Mouse (Mus musculus): ENCODE measurements at regions not wholly inside any gene's neighbourhood (a gene's known extent, or its start where the extent isn't known, plus 50 kb on each side); places are given as distances from the start of the nearest gene placed in this dataset.

DNA sequence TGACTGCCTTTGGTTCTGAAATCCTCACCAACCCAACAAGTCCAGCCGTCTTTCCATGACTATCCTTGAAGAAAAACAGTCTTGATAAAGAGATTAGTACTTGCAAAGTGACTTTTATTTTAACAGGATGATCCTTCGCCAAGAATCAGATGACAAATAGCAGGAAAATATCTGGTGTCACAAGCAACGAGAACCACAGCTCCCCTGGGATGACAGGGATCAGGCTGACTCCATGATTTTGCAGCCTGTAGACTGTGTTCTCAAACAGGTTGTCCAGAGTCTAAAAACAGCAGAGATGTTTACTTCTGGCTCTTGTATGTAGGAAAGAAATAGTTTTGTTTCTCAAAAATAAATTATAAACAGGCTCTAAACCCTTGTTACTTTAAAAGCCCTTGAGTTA, 63.3 kb downstream of the Tmem18 start:
- no peak for DNase-seq (ENCODE audit: extremely low spot score, low read depth, low spot score)

DNA sequence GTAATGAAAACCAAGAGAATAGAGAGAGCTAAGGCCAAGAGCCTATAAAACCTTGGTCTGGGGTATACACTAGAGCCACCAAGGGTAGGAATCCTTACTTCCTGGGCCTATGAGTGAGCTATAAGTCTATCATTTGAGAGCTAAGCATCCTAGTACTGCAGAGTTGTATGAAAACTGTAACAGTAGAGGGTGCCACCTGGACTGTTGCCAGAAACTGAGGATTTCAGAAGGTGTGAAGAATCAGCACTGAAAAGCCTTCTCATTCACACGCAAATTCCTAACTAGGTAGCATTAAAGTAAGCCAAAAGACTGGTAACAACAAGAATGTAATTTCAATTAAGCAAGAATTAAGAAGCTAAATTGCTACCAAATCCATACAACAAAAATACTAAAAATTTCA, 67.3 kb downstream of the Tmem18 start:
- no peak for DNase-seq (ENCODE audit: extremely low spot score, low read depth, low spot score)

DNA sequence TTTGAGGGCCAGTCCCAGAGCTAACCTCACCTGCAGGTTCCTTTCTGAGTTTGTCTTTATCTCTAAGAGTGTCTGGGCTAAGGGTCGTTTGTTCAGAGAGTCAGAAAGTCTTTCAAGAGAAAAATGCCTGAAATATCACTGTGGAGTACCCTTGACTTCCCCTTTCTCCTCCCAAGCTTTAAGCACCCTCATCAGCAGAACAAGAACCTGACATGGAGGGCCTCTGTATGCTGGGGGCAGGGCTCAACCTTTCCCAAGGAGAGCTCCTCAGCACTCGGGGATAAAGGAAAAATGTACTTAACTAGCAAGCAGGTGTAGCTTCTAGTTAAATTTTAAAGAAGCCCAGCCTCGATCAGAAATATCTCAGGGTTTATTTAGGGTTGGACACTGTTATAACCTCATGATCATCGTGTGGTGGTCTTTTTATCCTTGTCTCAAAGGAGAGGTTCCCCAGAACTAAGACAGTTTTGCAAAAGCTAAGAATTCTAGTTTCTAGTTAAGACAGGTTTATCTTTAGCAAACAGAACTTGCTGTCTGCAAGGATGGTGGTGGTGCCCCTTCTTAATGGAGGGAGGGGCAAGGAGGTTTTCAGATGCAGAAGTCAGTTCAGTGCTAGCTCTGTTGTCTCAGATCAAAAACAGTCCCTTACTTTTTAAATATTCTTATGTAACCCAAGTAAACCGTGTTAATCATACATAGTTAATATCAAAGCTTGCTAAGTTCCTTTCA, 70.3 kb downstream of the Tmem18 start:
- no peak for DNase-seq (ENCODE audit: extremely low spot score, low read depth, low spot score)

DNA sequence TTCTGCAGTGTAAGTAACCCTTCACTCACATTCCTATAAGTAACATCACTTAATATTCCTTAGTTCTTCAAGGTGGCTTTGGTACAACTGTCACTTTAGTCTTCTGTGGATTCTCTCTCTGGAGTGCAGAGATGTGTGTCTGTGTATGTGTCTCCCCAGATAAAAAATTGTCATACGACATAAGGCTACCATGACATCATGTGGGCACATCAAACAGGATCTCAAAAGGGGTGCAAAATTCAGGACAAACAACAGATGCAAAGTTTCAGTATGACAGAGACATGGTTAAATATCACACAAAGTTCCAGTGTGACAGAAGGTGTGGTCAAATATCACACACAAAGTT, 70.8 kb downstream of the Tmem18 start:
- no peak for DNase-seq (ENCODE audit: extremely low spot score, low read depth, low spot score)

DNA sequence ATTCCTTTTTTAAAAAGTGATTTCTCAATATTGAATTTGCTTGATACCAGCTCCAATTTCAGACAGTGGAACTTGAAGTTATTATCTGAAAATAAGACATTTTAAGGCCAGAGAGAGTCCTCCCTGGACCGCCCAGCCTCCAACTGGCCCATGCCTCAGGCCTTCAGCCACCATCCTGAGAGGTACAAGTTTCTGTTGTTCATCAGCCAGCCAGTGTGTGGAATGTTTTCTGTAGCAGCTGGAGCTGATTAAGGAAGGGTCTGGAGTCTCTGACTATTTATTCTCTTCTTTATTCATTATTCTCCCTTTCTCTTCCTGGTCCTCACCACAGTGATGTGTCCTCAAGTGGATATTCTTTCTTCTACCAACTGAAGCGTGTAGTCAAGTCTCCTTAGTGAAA, 94.6 kb downstream of the Tmem18 start:
- DNase-seq (ENCODE audit: extremely low spot score, low read depth, low spot score): peak; percentile 18

DNA sequence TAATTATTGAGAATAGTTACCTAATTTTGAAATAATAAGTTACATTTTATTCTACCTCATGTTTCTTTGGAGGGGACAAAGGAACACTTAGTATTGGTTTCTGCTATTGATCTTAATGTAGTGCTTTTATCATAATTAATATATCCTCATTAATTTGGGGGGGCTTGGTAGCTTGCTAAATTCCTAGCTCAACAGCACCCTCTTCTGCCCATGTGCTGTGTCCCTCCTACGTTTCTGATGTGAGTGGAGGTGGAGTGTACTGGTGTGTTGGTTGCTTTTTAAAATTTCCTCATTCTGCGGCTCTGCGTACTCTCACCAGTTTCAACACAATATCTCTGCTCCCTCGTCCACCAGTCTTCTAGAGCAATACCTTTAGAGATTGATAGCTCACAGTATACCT, 105.8 kb downstream of the Tmem18 start:
- no peak for DNase-seq (ENCODE audit: extremely low spot score, low read depth, low spot score)

DNA sequence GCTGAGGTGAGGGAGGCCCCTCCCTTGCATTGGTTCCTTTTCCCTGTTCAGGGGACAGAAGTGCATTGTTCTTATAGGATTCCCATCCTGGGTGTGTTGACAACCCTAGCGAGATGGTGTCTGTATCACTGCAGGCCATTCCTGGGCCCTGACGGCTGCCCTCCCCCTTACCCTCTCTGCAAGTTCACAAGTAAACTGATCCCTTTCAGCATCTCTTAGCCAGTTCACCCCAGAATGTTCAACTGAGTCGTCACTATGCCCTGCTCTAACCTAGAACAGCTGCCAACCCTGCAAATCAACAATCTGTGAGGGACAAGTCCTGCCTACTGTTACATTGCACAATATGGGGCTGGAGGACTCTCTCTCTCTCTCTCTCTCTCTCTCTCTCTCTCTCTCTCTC, 109.3 kb downstream of the Tmem18 start:
- DNase-seq (ENCODE audit: extremely low spot score, low read depth, low spot score): no peak

DNA sequence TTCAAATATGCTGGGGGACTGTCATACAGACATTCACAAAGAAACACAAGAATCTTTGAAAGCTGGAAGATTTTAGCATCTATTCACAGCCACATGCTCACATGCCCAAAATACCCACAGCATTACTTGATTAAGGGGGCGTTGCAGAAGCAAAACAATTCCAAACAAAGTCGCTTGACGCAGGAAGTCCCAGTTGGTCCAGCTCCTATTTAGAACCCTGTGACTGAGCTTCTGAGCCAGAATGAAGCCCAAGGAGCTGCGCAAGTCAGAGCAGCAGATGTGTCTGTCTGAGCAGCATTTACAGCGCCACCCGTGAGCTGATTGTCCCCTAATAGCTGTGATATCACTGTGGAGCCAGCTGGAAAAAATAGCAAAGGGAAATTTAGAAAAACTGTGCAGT, 114.0 kb downstream of the Tmem18 start:
- no peak for DNase-seq (ENCODE audit: extremely low spot score, low read depth, low spot score)

DNA sequence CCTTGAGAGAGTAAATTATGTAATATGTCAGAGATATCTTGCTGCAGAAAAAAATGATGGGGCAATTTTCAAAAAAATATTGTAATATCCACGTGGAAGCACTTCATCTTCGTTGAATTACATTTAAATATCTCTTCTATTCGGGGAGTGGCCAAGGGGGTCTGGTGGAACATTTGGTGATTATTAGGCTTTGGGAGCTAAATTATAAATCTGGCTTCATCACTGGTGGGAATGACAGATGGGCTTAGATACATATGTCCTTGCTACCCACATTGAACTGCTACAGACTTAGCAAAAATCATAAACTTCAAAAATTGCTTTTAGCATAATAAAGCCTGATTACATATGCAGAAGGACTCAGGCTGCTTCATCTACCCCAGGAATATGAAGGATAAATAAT, 119.5 kb downstream of the Tmem18 start:
- no peak for DNase-seq (ENCODE audit: extremely low spot score, low read depth, low spot score)

DNA sequence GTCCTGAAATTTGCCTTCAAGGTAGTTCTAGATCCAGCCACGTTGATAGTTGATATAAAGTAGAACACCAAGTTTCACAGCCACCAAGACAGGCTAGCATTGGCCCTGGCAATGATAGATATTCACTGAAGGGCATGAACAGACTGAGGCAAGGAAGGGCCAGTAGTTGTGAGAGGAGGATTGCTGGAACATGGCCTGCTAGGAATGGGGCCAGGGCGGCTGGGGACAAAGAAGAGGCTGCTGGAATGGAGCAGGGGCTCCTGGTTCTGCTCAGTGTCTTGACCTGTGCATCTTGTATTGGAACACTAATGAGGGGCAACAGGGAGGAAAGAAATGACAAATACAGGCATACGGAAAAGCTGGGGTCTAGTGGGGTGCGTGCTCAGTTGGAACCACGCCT, 123.0 kb downstream of the Tmem18 start:
- no peak for DNase-seq (ENCODE audit: extremely low spot score, low read depth, low spot score)

DNA sequence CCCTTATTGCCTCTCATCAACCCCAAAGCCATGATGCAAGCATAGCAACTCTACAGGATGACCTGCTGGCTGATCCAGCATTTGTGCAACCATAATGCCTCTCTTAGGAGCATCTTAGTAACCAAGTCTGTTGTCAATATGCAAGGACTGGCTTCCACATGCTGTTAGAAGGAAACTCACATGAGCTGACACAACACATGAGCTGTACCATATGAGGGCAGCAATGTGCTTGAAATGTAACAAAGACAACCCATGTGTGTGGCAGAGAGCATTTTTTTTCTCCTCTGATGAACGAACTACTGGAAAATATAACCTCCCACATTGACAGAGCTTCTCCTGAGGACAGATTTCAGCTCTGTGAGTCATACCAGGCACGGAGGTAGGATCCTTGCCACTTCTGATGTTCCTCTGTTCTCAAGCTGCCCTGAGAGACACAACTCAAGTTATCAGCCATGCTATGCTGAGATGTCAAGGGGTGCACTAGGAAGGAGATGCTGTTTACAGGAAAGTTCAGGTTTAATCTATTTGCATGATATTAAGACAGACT, 124.5 kb downstream of the Tmem18 start:
- DNase-seq (ENCODE audit: extremely low spot score, low read depth, low spot score): no peak

DNA sequence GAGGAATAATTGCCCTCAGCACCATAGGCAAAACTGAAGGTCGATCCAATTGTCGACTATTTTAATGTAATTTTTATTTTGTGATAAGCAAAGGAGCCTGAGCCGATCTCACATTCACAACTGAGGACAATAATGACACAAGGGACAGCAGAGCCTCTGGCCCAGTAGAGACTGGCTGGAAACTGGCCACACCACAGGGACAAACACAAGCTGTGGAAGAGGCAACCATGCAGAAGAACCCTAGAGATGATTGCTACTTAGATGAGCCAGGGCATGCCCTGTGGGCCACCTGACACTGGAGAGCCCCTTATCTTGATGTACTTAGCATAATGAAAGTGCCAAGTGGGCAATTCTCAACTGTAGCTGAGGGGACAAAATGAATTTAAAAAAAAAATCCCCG, 126.3 kb downstream of the Tmem18 start:
- DNase-seq (ENCODE audit: extremely low spot score, low read depth, low spot score): no peak

DNA sequence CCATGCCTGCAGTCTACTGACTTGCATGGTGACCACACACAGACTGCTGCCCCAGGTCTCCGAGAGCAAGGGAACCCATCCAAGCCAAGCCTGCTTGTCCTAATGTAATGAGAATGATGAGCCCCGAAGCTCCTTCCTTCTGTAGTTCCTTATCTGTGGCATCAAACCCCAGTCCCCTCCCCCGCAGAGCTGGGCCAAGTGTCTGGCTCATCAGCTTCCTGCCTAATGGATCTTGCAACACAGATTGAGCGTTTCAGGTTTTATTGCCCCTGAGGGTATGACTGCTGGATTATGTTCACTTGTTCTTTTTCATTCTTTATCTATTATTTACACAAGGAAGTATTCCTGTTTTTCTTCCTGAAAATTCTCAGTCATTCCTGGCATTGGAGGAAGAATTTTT, 142.5 kb downstream of the Tmem18 start:
- no peak for DNase-seq (ENCODE audit: extremely low spot score, low read depth, low spot score)

DNA sequence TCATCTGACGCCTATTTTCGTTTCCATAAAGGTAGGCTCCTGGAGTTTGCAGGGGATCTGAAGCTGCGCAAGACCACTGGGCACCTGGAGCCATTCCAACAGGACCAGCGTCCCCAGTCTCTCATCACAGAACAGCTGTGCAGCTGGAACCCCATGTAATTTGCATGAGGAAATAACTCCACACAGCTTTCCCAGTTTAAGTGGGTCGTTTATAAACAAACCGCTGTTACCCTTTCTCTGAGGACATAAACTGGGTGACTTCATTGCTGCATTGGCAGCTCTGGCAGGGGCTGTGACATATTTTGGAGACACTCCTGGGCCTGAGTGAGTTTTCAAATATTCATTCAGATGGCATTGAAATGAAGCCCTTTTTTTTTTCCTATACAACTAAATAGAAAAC, 145.2 kb downstream of the Tmem18 start:
- DNase-seq (ENCODE audit: extremely low spot score, low read depth, low spot score): no peak

DNA sequence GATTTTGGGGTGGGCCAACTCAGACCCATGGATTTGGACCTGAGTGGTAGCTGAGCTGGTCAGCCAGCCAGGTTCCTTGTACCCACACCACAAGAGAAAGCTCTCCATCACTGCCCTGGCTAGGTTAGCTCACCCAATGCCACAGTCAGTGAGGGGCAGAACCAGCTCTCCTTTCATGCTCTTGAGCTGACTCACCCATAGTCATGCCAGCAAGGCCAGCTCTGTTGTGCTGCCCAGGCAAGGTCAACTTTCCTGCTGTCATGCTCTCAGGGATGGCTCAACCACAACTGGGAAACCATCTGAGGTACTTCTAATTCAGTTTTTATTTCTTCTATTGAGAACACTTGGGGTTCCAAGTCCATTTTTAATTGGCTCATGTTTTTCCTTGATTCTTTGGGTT, 116.5 kb upstream of the Alkal2 start:
- no peak for DNase-seq (ENCODE audit: extremely low spot score, low read depth, low spot score)

DNA sequence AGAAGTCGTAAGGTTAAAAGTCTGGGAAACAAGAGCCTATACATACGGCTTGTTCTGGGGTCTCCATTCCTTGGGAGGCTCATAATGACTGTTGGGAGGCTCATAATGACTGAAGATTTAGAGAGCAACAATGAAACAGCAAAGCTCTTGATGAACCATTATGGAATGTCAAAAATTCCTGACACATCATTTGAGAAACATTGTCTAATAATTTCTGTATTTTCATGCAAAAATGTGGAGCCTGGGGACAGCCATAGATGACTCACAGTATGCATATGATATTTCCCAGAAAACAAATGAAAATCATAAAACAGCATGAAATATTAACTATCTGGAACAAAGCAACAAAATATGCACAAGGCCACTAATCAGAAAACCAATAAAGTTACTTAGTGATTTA, 90.8 kb upstream of the Alkal2 start:
- no peak for DNase-seq (ENCODE audit: extremely low spot score, low read depth, low spot score)

DNA sequence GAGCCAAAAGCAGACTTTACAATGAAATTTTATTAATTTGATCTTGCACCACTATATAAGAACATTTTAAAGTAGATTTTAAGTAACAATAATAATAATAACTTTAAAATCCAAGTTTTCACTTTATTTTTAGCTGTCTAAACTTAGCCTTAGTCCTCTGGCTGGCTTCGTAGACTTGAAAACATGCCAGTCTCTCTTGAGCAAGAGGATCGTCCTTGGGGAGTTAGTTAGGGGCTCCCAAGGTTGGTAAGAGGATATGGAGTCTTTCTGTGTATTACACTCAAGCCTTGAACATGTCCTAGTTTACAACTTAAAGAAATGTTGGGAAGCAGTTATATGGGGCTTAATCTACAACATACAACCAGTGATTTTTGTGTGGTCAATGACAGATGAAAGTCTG, 68.0 kb upstream of the Alkal2 start:
- DNase-seq (ENCODE audit: extremely low spot score, low read depth, low spot score): no peak

DNA sequence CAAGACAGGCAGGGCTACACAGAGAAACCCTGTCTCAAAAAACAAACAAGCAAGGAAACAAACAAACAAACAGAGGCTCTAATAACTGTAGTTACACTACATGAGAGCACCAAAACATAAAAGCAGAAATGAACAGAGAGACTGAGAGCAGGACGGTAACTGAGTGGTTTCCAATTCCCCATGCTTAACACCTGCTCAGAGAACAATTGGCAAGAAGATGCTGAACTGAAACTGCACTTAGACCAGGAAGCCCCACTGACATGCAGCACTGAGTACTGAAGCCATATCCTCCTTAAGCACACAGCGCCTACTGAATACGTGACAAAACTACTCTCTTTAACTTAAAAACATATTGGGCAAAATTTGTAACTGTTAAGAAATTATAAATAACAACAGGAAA, 52.7 kb upstream of the Alkal2 start:
- DNase-seq (ENCODE audit: extremely low spot score, low read depth, low spot score): no peak

Measured in hindlimb bud, embryonic 11.5 days (tissue).